Mouse (Mus musculus): Measurements from ENCODE around the gene Pepd. TPM values are rescaled to one million over a fixed set of nuclear protein-coding genes. Genes with fewer than 3 reads are reported as not detected.

Gene Pepd
- polyA plus RNA-seq, 1 experiment from 2014 or later: 44.5 TPM

DNA sequence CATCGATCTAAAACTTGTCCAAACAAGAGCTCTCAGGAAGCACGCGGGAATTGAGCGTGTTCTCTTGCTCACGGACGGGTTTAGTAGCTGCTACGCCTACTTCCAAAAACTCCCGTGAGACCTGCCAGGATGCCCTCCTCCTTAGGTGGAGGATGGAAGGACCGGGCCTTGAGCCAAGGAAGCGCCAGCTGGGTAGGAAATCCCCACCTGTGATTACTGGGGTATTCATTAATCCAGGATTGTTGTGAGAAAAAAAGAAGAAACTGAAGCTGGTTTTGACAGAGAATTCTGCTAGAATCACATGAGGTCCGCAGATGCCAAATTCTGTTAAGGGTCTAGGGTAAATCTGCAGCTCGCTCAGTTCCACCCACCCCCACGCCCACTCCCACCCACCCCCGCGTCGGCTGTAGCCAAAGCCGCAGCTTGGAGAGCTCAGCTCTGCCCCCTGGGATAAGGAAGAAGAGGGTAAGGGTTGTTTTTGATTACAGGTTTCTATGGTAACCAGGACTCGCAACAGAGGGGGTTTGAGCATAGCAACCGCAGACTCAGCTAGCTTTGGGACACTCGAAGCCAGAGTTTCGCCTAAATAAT lies 174.2 kb downstream of the Pepd start:
- Histone ChIP-seq H3K4me2 (replicated peaks; ENCODE audit: low read depth, low read length) (peak overlapping the region; percentile 49), H3K27ac (ENCODE audit: low read length) (no peak overlapping the region), H3K4me1 (ENCODE audit: insufficient read depth, low read depth, low read length) (peaks cover 8% of the 10 kb centered on the region; the same call in 1 of the 2 replicates), H3K27me3 (replicated peaks; ENCODE audit: insufficient read depth, low read length) (peaks cover 5% of the 10 kb centered on the region), H3K36me3 (ENCODE audit: insufficient read depth, low read length) (no peaks in the 10 kb centered on the region), H3K4me3 (ENCODE audit: low read depth, low read length) (peak overlapping the region; percentile 20; the same call in 1 of the 2 replicates), H3K9ac (replicated peaks; ENCODE audit: low read depth) (no peak overlapping the region), H3K9me3 (ENCODE audit: low read length) (no peaks in the 10 kb centered on the region)
- DNase-seq (ENCODE audit: low spot score): peak; percentile 87
- TF ChIP-seq CTCF (IDR thresholded peaks at IDR 0.05): peak; percentile 39
- no peak for TF ChIP-seq EP300 (IDR thresholded peaks at IDR 0.05)
- ATAC-seq: peak; percentile 71
- under 1% methylated on average over 21 of the region's 21 CpGs for WGBS

DNA sequence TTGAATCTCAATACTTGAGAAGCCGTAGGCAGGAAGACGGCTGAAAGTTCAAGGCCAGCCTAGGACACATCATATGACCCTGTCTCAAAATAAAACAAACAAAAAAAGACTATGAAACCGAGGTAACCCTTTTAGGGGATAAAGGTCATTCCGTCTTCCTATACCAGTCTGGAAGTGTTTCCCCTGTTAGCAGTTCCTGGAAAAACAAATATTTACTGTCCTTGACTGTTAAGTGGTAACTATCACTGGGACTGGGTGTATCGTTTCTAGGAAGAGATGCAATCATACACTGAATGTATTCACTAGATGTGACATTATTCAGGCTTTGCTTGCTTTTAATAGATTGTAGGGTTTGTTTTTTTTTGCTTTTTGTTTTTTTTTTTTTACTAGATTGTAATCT lies 178.4 kb downstream of the Pepd start:
- DNase-seq (ENCODE audit: low spot score) (no peak), ATAC-seq (no peak)
- TF ChIP-seq EP300 (IDR thresholded peaks at IDR 0.05) (no peak), CTCF (IDR thresholded peaks at IDR 0.05) (no peak)
- H3K4me2 ChIP-seq (replicated peaks; ENCODE audit: low read depth, low read length): no peak overlapping the region
- H3K9me3 ChIP-seq (ENCODE audit: low read length): no peaks in the 10 kb centered on the region
- H3K9ac ChIP-seq (replicated peaks; ENCODE audit: low read depth): no peak overlapping the region
- H3K27ac ChIP-seq (ENCODE audit: low read length): no peak overlapping the region
- WGBS: 44% methylated on average over 5 of the region's 5 CpGs
- H3K27me3 ChIP-seq (replicated peaks; ENCODE audit: insufficient read depth, low read length): peaks cover 5% of the 10 kb centered on the region
- H3K4me1 ChIP-seq (ENCODE audit: insufficient read depth, low read depth, low read length): peaks cover 8% of the 10 kb centered on the region; the same call in 1 of the 2 replicates
- no peak overlapping the region for H3K4me3 ChIP-seq (ENCODE audit: low read depth, low read length)
- no peaks in the 10 kb centered on the region for H3K36me3 ChIP-seq (ENCODE audit: insufficient read depth, low read length)

Small RNAs within 50 kb of the gene (microRNA-seq; reads per million reads assigned to microRNA genes)
- not detected for gene Gm25033

Other genes with a start within 250 kb of the Pepd start
- gene Chst8, start 99.7 kb upstream of the Pepd start, polyA plus RNA-seq (2015; fragmentation: Nextera tagmentation; extraction: Ambion mirVana): 4.7 and 5.9 TPM in 2 replicates
- gene Cebpg, start 144.2 kb downstream of the Pepd start, polyA plus RNA-seq (2015; fragmentation: Nextera tagmentation; extraction: Ambion mirVana): 46.7 and 47.4 TPM in 2 replicates
- 28.9 and 29.8 TPM in 2 replicates for gene Cebpa, start 206.9 kb downstream of the Pepd start, polyA plus RNA-seq (2015; fragmentation: Nextera tagmentation; extraction: Ambion mirVana)